Mouse (Mus musculus): ENCODE measurements at regions not wholly inside any gene's neighbourhood (a gene's known extent, or its start where the extent isn't known, plus 50 kb on each side); places are given as distances from the start of the nearest gene placed in this dataset.

GRCm38 (mm10) chr1:190230866-190231265, 60.4 kb upstream of the Prox1 start:
- no peak for DNase-seq
- intact Hi-C loops (cut with DNase I): no loop called here

DNA sequence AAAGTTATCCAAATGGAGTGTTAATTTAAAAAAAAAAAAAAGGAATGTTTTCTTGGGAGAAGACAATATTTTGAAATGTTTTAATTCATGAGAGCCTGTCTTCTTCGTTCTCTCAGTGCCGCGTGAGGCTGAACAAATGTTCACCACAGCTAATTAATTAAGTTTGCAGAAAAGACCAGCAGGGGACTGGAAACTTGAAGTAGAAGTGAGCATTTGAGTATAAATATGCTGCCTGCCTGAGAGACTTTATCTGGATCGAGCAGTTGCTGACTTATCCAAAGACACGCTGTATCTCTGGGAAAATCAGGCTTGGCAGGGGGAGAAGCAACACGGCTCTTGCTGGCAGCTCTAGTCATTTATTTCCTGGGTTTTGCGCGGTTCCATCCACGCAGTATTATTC, 49.9 kb upstream of the Prox1 start:
- intact Hi-C loops (cut with DNase I): no loop called here
- DNase-seq: no peak

Small RNA genes in the stretch of these regions (microRNA-seq; reads per million reads assigned to microRNA genes)
- 0 to 0.35 reads per million in 2 experiments for gene Gm47294

Measured in heart, postnatal 10 days (tissue).